Mouse (Mus musculus) c-Kit-positive CD71-positive TER-119-negative erythroid progenitor cells, embryonic 14.5 days (primary cell): ENCODE measurements around the gene Igsf3.
"Not testable (repeated sequence)": the region's sequence is repeated elsewhere in the genome, so short reads cannot be mapped to it uniquely, and the experiment has no call there.

Source experiments
- DNase-seq: peaks from one replicate; pipeline ENCODE4 v3.0.0-alpha.2; 2013; ENCODE audit warnings: low read depth

The Igsf3 gene

DNA sequence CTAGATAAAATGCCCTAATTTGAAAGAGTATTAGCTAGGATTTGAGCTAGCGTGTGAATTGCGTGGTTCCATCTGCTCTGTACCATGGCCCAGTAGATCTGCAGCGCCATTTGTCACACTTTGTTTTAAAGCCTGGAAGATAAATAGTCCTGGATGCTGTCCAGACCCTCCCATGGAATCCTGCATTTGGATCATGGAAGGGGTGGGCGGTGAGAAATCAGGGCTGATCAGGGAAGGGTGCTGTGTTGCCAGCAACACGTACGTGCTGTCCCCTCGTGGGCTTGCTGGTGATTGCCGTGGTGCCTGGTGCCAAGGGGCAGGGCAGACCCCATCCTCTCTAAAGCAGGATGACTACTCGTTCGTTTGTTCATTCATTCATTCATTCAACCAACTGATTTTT lies 28.6 kb downstream of the Igsf3 start:
- no peak for DNase-seq

GRCm38 (mm10) chr3:101406097-101406496 lies 29.2 kb downstream of the Igsf3 start:
- no peak for DNase-seq

- no peak for DNase-seq
Measured at GRCm38 (mm10) chr3:101407568-101407967, 30.7 kb downstream of the Igsf3 start.

- no peak for DNase-seq
Measured at GRCm38 (mm10) chr3:101408953-101409750, 32.3 kb downstream of the Igsf3 start.

DNA sequence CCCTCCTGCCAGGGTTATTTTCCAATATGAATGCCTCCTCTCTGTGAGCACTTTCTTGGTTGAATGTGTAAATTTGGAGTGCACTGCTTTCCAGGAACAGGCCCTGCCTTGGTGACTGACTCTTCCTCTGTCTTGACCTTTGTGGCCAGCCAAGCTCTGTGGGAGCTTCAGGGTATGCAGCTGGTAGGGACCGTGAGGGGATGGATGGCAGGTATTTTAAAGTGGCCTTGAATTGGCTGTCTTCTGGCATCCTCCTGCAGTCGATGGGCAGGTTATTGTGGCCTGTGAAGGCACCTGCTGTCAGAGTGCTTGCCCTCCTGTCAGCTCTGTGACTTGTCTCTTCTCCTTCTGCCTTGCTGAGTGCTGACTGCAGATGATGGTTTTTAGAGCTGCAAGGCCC lies 33.3 kb downstream of the Igsf3 start:
- DNase-seq, result no peak

GRCm38 (mm10) chr3:101410745-101411144 lies 33.9 kb downstream of the Igsf3 start:
- DNase-seq, result no peak

DNA sequence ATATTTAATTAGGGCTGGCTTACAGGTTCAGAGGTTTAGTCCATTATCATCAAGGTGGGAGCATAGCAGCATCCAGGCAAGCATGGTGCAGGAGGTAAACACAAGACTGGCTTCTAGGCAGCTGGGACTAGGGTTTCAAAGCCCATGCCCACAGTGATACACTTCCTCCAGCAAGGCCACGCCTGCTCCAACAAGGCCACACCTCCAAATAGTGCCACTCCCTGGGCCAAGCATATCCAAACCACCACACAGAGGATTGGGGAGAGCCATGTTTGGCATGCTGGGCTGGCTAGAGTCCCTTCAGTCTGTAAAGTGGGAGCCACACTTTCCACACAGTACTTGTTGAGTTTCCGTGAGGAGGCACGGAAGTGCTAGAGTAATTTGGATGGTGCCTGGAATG lies 34.7 kb downstream of the Igsf3 start:
- DNase-seq, result no peak

DNA sequence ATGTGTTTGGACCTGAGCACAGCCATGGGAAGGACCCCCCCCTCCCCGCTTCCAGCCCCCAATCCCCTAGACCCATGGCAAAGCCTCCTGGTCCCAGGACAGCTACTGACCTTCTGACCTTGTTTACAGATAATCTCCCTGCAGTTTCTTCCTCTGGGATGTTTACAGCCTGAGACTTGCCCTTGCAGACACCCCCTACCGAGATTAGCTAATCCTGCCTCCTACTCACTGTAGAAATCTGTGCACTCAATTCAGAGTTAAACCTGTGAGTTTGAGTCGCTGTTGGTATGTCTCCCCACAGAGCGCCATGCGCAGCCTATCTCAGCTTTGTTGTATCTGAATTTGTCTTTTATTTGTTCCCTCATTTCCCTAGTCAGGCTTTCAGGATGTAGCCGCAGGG lies 35.2 kb downstream of the Igsf3 start:
- no peak for DNase-seq

DNA sequence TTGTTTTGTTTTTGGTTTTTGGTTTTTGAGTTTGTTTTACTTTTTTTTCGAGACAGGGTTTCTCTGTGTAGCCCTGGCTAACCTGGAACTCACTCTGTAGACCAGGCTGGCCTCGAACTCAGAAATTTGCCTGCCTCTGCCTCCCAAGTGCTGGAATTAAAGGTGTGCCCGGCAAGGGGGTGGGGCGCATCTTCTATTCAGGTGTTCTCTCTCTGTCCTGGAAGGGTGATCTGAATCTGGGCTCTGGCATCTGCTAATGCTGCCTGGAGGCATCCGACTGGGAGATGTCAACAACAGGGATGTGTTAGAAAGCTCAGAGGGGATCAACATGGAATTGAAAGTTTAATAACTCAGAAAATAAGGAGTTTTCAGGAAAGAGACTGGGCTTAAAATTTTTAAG lies 36.1 kb downstream of the Igsf3 start:
- not testable (repeated sequence) for DNase-seq

- DNase-seq, result no peak
Measured at GRCm38 (mm10) chr3:101418740-101419652, 42.1 kb downstream of the Igsf3 start.

DNA sequence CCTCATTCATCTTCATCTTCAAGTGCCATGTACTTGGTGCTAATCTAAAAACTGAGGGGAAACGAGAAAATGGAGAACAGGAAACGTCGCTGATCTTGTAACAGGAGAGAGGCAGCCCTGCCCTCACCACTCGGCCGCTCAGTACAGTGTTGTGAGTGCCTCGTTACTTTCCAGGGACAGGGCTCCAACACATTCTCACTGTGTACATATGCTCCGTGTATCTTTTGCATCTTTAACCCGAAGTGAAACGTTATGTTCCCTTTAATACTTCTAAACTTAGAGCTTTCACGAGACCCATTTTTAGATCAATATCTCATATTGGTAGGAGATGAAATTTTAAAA lies 42.7 kb downstream of the Igsf3 start:
- DNase-seq, result no peak

GRCm38 (mm10) chr3:101423188-101423587 lies 46.3 kb downstream of the Igsf3 start:
- no peak for DNase-seq

GRCm38 (mm10) chr3:101424295-101424885 lies 47.5 kb downstream of the Igsf3 start:
- DNase-seq, result no peak

DNA sequence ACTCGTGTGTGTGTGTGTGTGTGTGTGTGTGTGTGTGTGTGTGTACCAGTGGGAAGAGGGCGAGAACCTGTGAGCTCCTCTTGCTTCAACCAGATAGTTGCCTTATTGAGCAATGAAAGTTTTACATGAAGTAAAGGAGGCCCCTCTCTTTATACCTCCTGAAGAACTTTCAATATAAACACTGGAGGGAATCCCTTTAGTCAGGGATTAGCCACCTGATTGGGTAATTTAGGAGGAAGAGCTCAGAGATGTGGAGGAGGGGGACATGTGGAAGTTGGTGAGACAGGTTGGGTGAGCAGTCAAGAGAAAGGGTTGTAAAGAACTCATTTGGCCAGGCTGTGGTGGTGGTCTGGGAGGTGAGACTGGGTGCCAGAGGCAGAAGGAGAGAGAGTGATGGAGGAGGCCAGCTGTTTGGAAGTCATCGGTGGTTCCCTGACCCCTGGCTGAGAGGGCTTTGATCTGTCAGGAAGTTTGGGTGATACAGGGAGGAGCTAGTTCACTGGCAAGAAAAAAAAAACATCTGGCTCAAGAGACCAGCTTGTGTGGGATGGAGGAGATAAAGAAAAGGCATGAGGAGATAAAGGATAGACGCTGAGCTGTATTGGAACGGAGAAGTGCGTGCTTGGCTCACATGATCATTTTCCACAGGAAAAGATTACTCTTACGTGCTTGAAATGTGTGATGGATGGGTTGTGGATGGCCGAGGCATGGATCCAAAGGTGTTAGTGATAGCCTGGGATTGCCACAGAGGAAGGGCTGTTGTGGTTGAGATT lies 53.3 kb downstream of the Igsf3 start:
- no peak for DNase-seq

DNA sequence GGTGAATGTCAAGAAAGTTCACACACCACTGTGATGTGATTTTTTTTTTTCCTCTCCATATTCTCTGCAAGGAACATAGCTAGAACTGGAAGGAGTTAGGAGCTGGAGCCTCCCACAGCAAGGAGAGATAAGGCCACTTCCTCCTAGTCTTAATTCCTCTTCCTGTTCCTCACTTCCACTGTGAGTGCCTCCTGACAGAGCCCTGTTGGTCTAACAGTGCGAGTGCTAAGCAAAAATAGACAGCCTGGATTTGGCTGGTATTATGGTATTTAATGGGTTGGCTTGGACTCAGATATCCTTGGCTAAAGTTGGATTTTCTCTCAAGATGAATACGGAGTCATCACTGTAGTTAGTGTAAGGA lies 53.9 kb downstream of the Igsf3 start:
- DNase-seq, result no peak

GRCm38 (mm10) chr3:101435672-101436071 lies 58.8 kb downstream of the Igsf3 start:
- DNase-seq, result no peak

DNA sequence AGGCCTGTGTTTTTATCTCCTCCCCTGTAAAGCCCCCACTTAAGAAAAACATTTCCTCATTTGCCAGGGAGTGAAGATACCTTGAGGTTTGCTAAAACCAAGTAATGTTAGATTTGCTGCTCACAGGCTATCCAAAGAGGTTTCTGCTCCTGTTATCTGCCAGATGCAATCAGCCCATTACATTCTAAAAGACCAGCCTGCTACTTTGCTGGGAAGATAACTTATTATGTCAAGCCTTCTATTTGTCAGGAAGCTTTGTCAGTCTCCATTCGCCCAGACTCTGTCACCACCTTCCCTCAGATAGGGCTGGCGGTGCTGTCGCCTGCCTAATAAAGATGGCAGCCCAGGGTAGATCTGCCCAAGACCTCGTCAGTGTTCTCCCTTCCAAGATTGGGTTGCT lies 59.6 kb downstream of the Igsf3 start:
- DNase-seq, result no peak

DNA sequence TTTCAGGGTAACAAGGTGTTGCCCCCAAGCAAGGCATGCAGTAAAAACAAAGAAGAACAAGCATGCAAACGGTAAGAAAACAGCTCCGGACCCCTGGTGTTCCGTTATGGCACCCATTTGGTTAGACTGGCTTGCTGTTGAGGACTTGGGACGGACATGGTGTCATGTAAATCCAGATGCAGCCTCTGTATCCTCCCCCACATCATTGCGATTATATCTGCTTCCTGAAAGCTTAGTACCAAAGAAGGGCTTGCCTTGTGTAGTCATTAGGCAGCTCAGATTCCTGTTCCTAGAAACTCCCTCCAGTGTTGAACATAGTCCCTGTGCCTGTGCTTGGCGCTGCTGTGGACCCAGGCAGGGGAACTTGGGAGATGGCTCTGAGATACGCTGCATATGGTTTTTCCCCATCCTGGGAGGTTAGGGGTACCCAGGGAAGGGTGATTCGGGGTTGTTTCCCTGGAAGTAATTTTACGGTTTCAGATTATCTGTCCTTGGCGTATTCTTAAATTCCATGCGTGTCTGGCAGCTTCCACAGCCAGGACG lies 60.2 kb downstream of the Igsf3 start:
- no peak for DNase-seq

- DNase-seq, result no peak
Measured at GRCm38 (mm10) chr3:101443265-101443881, 66.5 kb downstream of the Igsf3 start.

GRCm38 (mm10) chr3:101444437-101444836 lies 67.6 kb downstream of the Igsf3 start:
- DNase-seq, result no peak

- no peak for DNase-seq
Measured at GRCm38 (mm10) chr3:101447239-101447638, 70.4 kb downstream of the Igsf3 start.
